Mouse (Mus musculus): Measurements from ENCODE around the gene Tnrc6b. TPM values are rescaled to one million over a fixed set of nuclear protein-coding genes. Genes with fewer than 3 reads are reported as not detected.
A peak's percentile ranks its signal among the peaks of the same experiment; 100 is the strongest.

The Tnrc6b gene
- polyA plus RNA-seq, 1 experiment from 2014 or later, result 10.0 TPM

DNA sequence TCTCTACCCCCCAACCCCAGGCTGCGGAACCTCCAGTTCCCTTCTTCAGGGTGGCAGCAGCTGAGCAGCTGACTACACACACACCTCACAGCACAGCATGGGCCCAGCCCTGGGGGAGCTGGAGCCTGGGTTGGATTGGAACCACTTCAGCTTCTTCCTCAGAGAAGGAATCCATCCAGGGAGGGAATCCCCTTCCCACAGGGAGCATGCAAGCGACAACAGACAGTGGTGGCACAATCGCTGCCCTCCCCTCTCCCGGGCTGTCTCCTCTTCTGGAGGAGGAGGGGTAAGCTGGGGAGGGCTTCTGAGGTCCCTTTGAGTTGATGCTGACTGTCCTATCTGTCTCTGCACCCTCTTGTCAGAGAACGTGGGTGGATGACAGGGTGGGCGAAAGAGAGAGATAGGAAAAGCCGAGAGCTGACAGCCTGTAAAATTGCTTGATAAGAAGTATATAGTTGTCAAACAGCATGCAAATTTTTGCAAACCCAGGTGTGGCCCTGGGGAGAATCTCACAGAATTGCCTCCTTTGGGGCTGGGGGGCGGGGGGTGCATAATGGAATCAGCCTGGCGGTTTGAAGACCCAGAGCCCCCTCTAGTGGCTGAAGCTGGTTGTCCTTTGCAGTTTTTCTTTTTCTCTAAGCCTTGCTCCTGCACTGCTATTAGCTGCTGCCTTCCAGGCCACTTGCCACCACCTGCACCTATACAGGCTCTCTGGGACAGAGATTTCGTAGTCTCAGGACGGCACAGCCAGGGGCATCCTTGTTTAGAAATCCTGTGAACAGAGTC lies 16.8 kb upstream of the Tnrc6b start:
- H3K4me3 ChIP-seq (ENCODE audit: low read depth, low read length), result no peak overlapping the region
- ATAC-seq (peak; percentile 72), DNase-seq (ENCODE audit: low spot score) (peak; percentile 79)
- no peak overlapping the region for H3K27ac ChIP-seq (ENCODE audit: low read depth, low read length)
- no peaks in the 10 kb centered on the region for H3K27me3 ChIP-seq (replicated peaks; ENCODE audit: control insufficient read depth, insufficient read depth, low read length)
- H3K4me2 ChIP-seq (ENCODE audit: low read length), result no peak overlapping the region; the same call in 1 of the 2 replicates
- H3K9ac ChIP-seq (ENCODE audit: low read length), result 0 out of 2 replicates have a peak overlapping the region, but pooled peaks have one; percentile 13
- no peaks in the 10 kb centered on the region for H3K4me1 ChIP-seq (ENCODE audit: control insufficient read depth, insufficient read depth, low read length)
- 26% methylated on average over 11 of the region's 11 CpGs for WGBS
- no peaks in the 10 kb centered on the region for H3K9me3 ChIP-seq (replicated peaks; ENCODE audit: control insufficient read depth, low read length)
- no peaks in the 10 kb centered on the region for H3K36me3 ChIP-seq (ENCODE audit: control insufficient read depth, insufficient read depth, low read length)

DNA sequence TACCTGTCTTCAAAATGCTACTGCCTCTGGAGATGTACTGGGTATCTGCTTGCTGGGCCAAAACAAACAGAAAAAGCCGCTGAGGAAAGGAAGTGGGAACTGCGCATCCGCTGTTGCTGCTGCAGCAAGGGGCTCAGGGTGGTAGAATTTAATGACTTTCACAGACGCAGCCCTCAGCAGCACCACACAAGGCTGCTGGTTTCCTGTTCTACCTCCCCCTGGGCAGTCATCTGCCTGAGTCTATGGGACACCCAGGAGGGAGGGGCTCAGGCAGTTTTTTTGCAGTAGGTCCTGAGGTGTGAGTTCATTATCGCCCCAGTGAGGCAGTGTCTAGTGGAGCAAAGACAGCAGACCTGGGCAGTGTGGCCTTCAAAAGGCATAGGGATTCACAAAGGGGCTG lies 13.5 kb upstream of the Tnrc6b start:
- DNase-seq (ENCODE audit: low spot score), result no peak
- H3K9ac ChIP-seq (ENCODE audit: low read length), result no peak overlapping the region
- no peaks in the 10 kb centered on the region for H3K4me1 ChIP-seq (ENCODE audit: control insufficient read depth, insufficient read depth, low read length)
- no peak overlapping the region for H3K4me3 ChIP-seq (ENCODE audit: low read depth, low read length)
- no peaks in the 10 kb centered on the region for H3K27me3 ChIP-seq (replicated peaks; ENCODE audit: control insufficient read depth, insufficient read depth, low read length)
- H3K36me3 ChIP-seq (ENCODE audit: control insufficient read depth, insufficient read depth, low read length), result no peaks in the 10 kb centered on the region
- no peak for ATAC-seq
- H3K9me3 ChIP-seq (replicated peaks; ENCODE audit: control insufficient read depth, low read length), result no peaks in the 10 kb centered on the region
- WGBS, result 68% methylated on average over 5 of the region's 5 CpGs
- no peak overlapping the region for H3K27ac ChIP-seq (ENCODE audit: low read depth, low read length)
- no peak overlapping the region for H3K4me2 ChIP-seq (ENCODE audit: low read length)

DNA sequence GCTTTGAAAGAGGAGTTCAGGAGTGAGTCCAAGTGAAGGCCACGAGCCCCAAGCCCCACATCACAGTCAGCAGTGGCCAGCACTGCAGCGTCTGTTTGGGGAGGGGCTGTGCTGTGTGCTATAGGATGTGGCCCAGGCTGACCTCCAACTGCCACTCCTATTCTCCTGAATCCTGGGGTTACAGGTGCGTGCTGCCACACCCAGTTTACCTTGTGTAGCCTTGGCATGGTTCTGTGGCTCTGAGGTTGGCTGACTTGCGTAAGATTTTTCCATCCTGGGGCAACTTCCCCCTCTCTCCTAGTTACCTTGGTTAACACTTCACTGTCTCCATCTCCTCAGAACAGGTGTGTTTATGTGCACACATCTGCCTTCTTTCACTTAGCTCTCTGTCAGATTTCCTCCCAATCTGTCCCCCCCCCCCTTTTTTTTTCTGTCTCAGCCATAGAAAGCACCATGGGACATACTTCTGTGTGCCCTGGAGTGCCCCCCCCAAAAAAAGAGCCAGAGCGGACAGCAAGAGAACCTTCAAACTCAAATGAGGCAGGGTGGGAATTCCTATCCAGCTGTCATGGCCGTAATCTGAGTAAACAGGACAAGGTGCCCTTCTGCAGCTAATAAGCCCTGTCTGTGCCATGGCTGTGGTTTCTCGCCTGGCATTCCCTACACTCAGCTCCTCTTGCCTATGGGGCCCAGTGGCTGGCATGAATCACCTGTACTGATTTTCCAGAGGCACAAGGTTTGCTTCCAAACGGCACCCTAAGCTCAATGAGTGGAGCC lies 9.4 kb upstream of the Tnrc6b start:
- 77% methylated on average over 8 of the region's 8 CpGs for WGBS
- ATAC-seq (no peak), DNase-seq (ENCODE audit: low spot score) (no peak)
- Histone ChIP-seq H3K9me3 (replicated peaks; ENCODE audit: control insufficient read depth, low read length) (no peaks in the 10 kb centered on the region), H3K4me1 (ENCODE audit: control insufficient read depth, insufficient read depth, low read length) (peaks cover 2% of the 10 kb centered on the region; the same call in 1 of the 2 replicates), H3K4me3 (ENCODE audit: low read depth, low read length) (no peak overlapping the region), H3K36me3 (ENCODE audit: control insufficient read depth, insufficient read depth, low read length) (no peaks in the 10 kb centered on the region), H3K27me3 (replicated peaks; ENCODE audit: control insufficient read depth, insufficient read depth, low read length) (no peaks in the 10 kb centered on the region), H3K9ac (ENCODE audit: low read length) (no peak overlapping the region), H3K4me2 (ENCODE audit: low read length) (no peak overlapping the region), H3K27ac (ENCODE audit: low read depth, low read length) (no peak overlapping the region)

DNA sequence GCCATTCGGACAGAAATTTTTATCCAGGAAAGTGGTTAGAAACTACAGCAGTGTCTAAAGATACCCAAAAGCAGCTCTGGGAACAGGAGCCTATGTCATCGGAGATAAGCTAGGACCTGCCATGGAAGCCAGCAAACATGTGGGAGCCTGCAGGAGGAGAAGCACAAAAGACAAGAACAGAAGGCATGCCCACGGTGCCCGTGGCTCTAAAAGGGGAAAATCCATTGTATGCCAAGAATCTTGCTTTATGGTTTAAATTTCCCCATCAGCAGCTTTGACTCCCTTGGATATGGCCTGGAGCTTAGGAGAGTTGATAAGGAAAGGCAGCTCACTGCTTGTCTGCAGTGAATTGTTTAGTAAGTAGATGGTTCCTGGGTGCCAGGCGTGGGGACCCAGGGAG lies 8.2 kb upstream of the Tnrc6b start:
- WGBS, result 80% methylated on average over 5 of the region's 5 CpGs
- Histone ChIP-seq H3K36me3 (ENCODE audit: control insufficient read depth, insufficient read depth, low read length) (no peaks in the 10 kb centered on the region), H3K27ac (ENCODE audit: low read depth, low read length) (no peak overlapping the region), H3K27me3 (replicated peaks; ENCODE audit: control insufficient read depth, insufficient read depth, low read length) (no peaks in the 10 kb centered on the region), H3K9ac (ENCODE audit: low read length) (no peak overlapping the region), H3K4me1 (ENCODE audit: control insufficient read depth, insufficient read depth, low read length) (peaks cover 6% of the 10 kb centered on the region), H3K4me2 (ENCODE audit: low read length) (no peak overlapping the region), H3K4me3 (ENCODE audit: low read depth, low read length) (no peak overlapping the region), H3K9me3 (replicated peaks; ENCODE audit: control insufficient read depth, low read length) (no peaks in the 10 kb centered on the region)
- no peak for DNase-seq (ENCODE audit: low spot score)
- ATAC-seq, result no peak

DNA sequence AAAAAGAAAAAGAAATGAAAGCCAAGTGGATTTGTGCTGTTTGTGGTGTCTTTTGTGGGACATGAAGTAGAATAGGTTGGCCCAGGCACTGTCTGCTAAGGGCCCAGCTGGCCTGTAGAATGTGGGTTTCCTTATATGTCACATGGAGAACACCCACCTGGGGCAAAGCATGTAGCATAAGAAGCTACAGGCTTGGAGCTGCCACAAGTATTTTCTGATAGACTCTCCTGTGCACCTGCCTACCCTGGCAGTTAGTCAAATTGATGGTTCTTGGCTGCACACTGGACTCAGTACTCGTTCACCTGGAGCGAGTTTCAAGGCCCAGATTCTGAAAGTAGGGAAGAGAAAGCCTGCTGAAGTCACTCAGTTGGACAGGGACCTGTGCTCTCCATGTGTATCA lies 7.6 kb upstream of the Tnrc6b start:
- Histone ChIP-seq H3K4me3 (ENCODE audit: low read depth, low read length) (no peak overlapping the region), H3K9me3 (replicated peaks; ENCODE audit: control insufficient read depth, low read length) (no peaks in the 10 kb centered on the region), H3K27me3 (replicated peaks; ENCODE audit: control insufficient read depth, insufficient read depth, low read length) (no peaks in the 10 kb centered on the region), H3K4me1 (ENCODE audit: control insufficient read depth, insufficient read depth, low read length) (peaks cover 6% of the 10 kb centered on the region), H3K4me2 (ENCODE audit: low read length) (no peak overlapping the region), H3K27ac (ENCODE audit: low read depth, low read length) (no peak overlapping the region), H3K36me3 (ENCODE audit: control insufficient read depth, insufficient read depth, low read length) (no peaks in the 10 kb centered on the region), H3K9ac (ENCODE audit: low read length) (no peak overlapping the region)
- WGBS, result 71% methylated on average over 2 of the region's 2 CpGs
- ATAC-seq, result no peak
- no peak for DNase-seq (ENCODE audit: low spot score)

DNA sequence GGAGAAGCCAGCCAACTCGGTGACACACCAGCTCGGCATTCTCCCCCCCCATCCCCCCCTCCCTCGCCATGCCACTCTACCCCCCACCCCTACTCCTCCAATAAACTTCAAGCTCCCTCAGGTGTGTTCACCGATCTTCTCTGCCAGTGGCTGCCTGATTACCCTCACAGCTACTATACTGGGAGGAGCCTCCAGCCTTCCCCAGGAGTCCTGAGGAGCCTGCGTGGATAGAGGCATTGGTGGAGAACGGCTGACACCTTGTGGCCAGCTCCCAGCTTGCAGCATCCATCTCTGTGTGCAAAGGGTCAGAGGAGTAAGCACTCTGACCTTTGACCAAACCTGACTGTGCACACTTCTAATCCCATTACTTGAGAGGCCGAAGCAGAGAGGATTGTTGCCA lies 6.8 kb upstream of the Tnrc6b start:
- Histone ChIP-seq H3K4me1 (ENCODE audit: control insufficient read depth, insufficient read depth, low read length) (peaks cover 6% of the 10 kb centered on the region), H3K27ac (ENCODE audit: low read depth, low read length) (no peak overlapping the region), H3K4me3 (ENCODE audit: low read depth, low read length) (no peak overlapping the region), H3K9ac (ENCODE audit: low read length) (no peak overlapping the region), H3K36me3 (ENCODE audit: control insufficient read depth, insufficient read depth, low read length) (no peaks in the 10 kb centered on the region), H3K27me3 (replicated peaks; ENCODE audit: control insufficient read depth, insufficient read depth, low read length) (no peaks in the 10 kb centered on the region), H3K4me2 (ENCODE audit: low read length) (no peak overlapping the region), H3K9me3 (replicated peaks; ENCODE audit: control insufficient read depth, low read length) (no peaks in the 10 kb centered on the region)
- DNase-seq (ENCODE audit: low spot score) (peak; percentile 87), ATAC-seq (peak; percentile 72)
- WGBS, result 3% methylated on average over 7 of the region's 7 CpGs

DNA sequence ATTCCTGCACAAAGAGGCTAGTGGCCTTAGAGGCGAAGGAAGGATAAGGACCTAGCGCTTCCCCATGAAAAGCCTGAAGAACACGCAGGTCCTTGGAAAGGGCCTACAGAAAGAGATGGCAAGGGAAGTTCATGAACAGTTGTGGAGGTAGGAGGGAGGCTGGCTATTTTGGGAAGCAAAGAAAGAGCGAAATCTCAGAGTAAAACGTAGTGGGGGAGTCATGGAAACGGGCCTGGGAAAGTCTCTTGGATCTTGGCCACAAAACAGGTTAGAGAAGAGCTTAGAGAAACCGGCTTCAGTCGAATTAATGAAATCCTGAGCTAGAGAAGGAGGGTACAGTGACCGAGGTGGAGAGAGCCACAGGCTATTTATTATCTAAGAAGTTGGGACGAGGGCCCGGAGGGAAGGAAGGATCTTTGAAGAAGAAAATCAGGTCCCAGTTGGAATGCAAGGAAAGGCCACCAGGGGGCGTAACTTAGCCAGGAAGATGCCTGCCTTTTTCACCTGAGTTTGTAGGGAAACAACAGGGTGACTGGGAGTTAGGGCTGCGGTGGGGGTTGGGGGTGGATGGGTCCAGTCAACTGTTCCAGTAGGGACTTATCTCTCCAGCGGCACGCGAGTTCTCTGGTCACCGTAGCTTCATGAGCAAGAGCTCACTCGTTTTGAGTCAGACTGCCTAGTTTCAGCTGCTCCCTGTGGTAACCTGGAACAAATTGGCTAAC lies 5.1 kb upstream of the Tnrc6b start:
- Histone ChIP-seq H3K9ac (ENCODE audit: low read length) (no peak overlapping the region), H3K4me2 (ENCODE audit: low read length) (peak overlapping the region; percentile 44), H3K27me3 (replicated peaks; ENCODE audit: control insufficient read depth, insufficient read depth, low read length) (no peaks in the 10 kb centered on the region), H3K4me1 (ENCODE audit: control insufficient read depth, insufficient read depth, low read length) (peaks cover 6% of the 10 kb centered on the region), H3K9me3 (replicated peaks; ENCODE audit: control insufficient read depth, low read length) (no peaks in the 10 kb centered on the region), H3K4me3 (ENCODE audit: low read depth, low read length) (no peak overlapping the region), H3K27ac (ENCODE audit: low read depth, low read length) (peak overlapping the region; percentile 45; the same call in 1 of the 2 replicates), H3K36me3 (ENCODE audit: control insufficient read depth, insufficient read depth, low read length) (no peaks in the 10 kb centered on the region)
- 28% methylated on average over 18 of the region's 18 CpGs for WGBS
- DNase-seq (ENCODE audit: low spot score) (peak; percentile 85), ATAC-seq (no peak)

DNA sequence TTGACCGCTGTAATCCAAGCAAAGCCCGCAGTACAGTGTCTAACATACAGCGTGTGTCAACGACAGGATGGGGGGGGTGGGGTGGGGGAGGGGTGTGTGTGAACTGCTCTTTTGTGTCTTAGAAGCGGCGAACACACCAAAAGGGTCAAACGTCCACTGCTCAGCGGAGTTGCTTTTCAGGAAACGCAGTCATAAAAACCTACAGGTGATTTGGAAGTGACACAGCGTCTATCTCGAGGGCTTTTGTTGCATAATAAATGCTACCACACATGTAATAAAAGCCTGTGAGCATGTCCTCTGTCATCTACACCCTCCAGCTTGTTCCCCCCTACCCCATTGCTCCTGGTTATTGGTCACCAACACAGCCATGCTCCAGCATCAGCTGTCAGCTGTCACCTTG lies 4.5 kb upstream of the Tnrc6b start:
- Histone ChIP-seq H3K4me3 (ENCODE audit: low read depth, low read length) (no peak overlapping the region), H3K27me3 (replicated peaks; ENCODE audit: control insufficient read depth, insufficient read depth, low read length) (no peaks in the 10 kb centered on the region), H3K9me3 (replicated peaks; ENCODE audit: control insufficient read depth, low read length) (no peaks in the 10 kb centered on the region), H3K9ac (ENCODE audit: low read length) (0 out of 2 replicates have a peak overlapping the region, but pooled peaks have one; percentile 9), H3K27ac (ENCODE audit: low read depth, low read length) (peak overlapping the region; percentile 45), H3K4me1 (ENCODE audit: control insufficient read depth, insufficient read depth, low read length) (peaks cover 6% of the 10 kb centered on the region), H3K4me2 (ENCODE audit: low read length) (peak overlapping the region; percentile 44), H3K36me3 (ENCODE audit: control insufficient read depth, insufficient read depth, low read length) (no peaks in the 10 kb centered on the region)
- ATAC-seq, result no peak
- WGBS, result 23% methylated on average over 11 of the region's 11 CpGs
- DNase-seq (ENCODE audit: low spot score), result peak; percentile 46

Measured in forebrain, embryonic 14.5 days (tissue).